Mouse (Mus musculus): ENCODE measurements around the gene Esyt2. TPM values are rescaled to one million over a fixed set of nuclear protein-coding genes. Genes with fewer than 3 reads are reported as not detected.

Esyt2 gene
- polyA plus RNA-seq, 1 experiment, result 34.0 TPM

GRCm38 (mm10) chr12:116348755-116349286, 67.8 kb downstream of the Esyt2 start:
- TF ChIP-seq CTCF (IDR thresholded peaks at IDR 0.05; ENCODE audit: low read depth, low read length), result no peak
- no peak for TF ChIP-seq POLR2A (IDR thresholded peaks at IDR 0.05; ENCODE audit: borderline replicate concordance, low read depth, low read length)
- no peak overlapping the region for H3K4me3 ChIP-seq (ENCODE audit: insufficient read depth, low read length)
- H3K4me1 ChIP-seq (ENCODE audit: control insufficient read depth, insufficient read depth, low read length), result peaks cover 12% of the 10 kb centered on the region
- no peak overlapping the region for H3K27ac ChIP-seq (ENCODE audit: insufficient read depth, low read depth, low read length)

- Histone ChIP-seq H3K4me3 (ENCODE audit: insufficient read depth, low read length) (no peak overlapping the region), H3K27ac (ENCODE audit: insufficient read depth, low read depth, low read length) (no peak overlapping the region), H3K4me1 (ENCODE audit: control insufficient read depth, insufficient read depth, low read length) (peaks cover 12% of the 10 kb centered on the region)
- no peak for TF ChIP-seq POLR2A (IDR thresholded peaks at IDR 0.05; ENCODE audit: borderline replicate concordance, low read depth, low read length)
- no peak for TF ChIP-seq CTCF (IDR thresholded peaks at IDR 0.05; ENCODE audit: low read depth, low read length)
These were observed 68.4 kb downstream of the Esyt2 start for GRCm38 (mm10) chr12:116349376-116349775.

- H3K4me1 ChIP-seq (ENCODE audit: control insufficient read depth, insufficient read depth, low read length), result peaks cover 12% of the 10 kb centered on the region
- TF ChIP-seq POLR2A (IDR thresholded peaks at IDR 0.05; ENCODE audit: borderline replicate concordance, low read depth, low read length) (no peak), CTCF (IDR thresholded peaks at IDR 0.05; ENCODE audit: low read depth, low read length) (no peak)
These were observed 70.0 kb downstream of the Esyt2 start for GRCm38 (mm10) chr12:116351022-116351421.

GRCm38 (mm10) chr12:116352404-116352803, 71.4 kb downstream of the Esyt2 start:
- Histone ChIP-seq H3K4me1 (ENCODE audit: control insufficient read depth, insufficient read depth, low read length) (peaks cover 12% of the 10 kb centered on the region), H3K27ac (ENCODE audit: insufficient read depth, low read depth, low read length) (no peak overlapping the region), H3K4me3 (ENCODE audit: insufficient read depth, low read length) (no peak overlapping the region)
- TF ChIP-seq POLR2A (IDR thresholded peaks at IDR 0.05; ENCODE audit: borderline replicate concordance, low read depth, low read length), result no peak
- TF ChIP-seq CTCF (IDR thresholded peaks at IDR 0.05; ENCODE audit: low read depth, low read length), result no peak

More at GRCm38 (mm10) chr12:116351022-116351421, 70.0 kb downstream of the Esyt2 start:
- H3K27ac ChIP-seq (ENCODE audit: insufficient read depth, low read depth, low read length), result 0 out of 2 replicates have a peak overlapping the region, but pooled peaks have one; percentile 12
- H3K4me3 ChIP-seq (ENCODE audit: insufficient read depth, low read length), result no peak overlapping the region

GRCm38 (mm10) chr12:116354694-116355093, 73.7 kb downstream of the Esyt2 start:
- no peak overlapping the region for H3K4me3 ChIP-seq (ENCODE audit: insufficient read depth, low read length)
- TF ChIP-seq CTCF (IDR thresholded peaks at IDR 0.05; ENCODE audit: low read depth, low read length) (no peak), POLR2A (IDR thresholded peaks at IDR 0.05; ENCODE audit: borderline replicate concordance, low read depth, low read length) (no peak)
- H3K4me1 ChIP-seq (ENCODE audit: control insufficient read depth, insufficient read depth, low read length), result peaks cover 12% of the 10 kb centered on the region
- no peak overlapping the region for H3K27ac ChIP-seq (ENCODE audit: insufficient read depth, low read depth, low read length)

- TF ChIP-seq POLR2A (IDR thresholded peaks at IDR 0.05; ENCODE audit: borderline replicate concordance, low read depth, low read length), result no peak
- no peak for TF ChIP-seq CTCF (IDR thresholded peaks at IDR 0.05; ENCODE audit: low read depth, low read length)
- Histone ChIP-seq H3K4me1 (ENCODE audit: control insufficient read depth, insufficient read depth, low read length) (no peaks in the 10 kb centered on the region), H3K4me3 (ENCODE audit: insufficient read depth, low read length) (no peak overlapping the region), H3K27ac (ENCODE audit: insufficient read depth, low read depth, low read length) (no peak overlapping the region)
These were observed 81.1 kb downstream of the Esyt2 start for GRCm38 (mm10) chr12:116362091-116362490.

GRCm38 (mm10) chr12:116366900-116367299, 85.9 kb downstream of the Esyt2 start:
- no peak for TF ChIP-seq POLR2A (IDR thresholded peaks at IDR 0.05; ENCODE audit: borderline replicate concordance, low read depth, low read length)
- no peak for TF ChIP-seq CTCF (IDR thresholded peaks at IDR 0.05; ENCODE audit: low read depth, low read length)
- Histone ChIP-seq H3K27ac (ENCODE audit: insufficient read depth, low read depth, low read length) (no peak overlapping the region), H3K4me3 (ENCODE audit: insufficient read depth, low read length) (no peak overlapping the region), H3K4me1 (ENCODE audit: control insufficient read depth, insufficient read depth, low read length) (no peaks in the 10 kb centered on the region)

GRCm38 (mm10) chr12:116367346-116367745, 86.3 kb downstream of the Esyt2 start:
- H3K27ac ChIP-seq (ENCODE audit: insufficient read depth, low read depth, low read length), result no peak overlapping the region

GRCm38 (mm10) chr12:116368857-116369256, 87.9 kb downstream of the Esyt2 start:
- Histone ChIP-seq H3K4me1 (ENCODE audit: control insufficient read depth, insufficient read depth, low read length) (no peaks in the 10 kb centered on the region), H3K27ac (ENCODE audit: insufficient read depth, low read depth, low read length) (no peak overlapping the region), H3K4me3 (ENCODE audit: insufficient read depth, low read length) (no peak overlapping the region)
- TF ChIP-seq CTCF (IDR thresholded peaks at IDR 0.05; ENCODE audit: low read depth, low read length) (no peak), POLR2A (IDR thresholded peaks at IDR 0.05; ENCODE audit: borderline replicate concordance, low read depth, low read length) (no peak)

More at GRCm38 (mm10) chr12:116367346-116367745, 86.3 kb downstream of the Esyt2 start:
- H3K4me1 ChIP-seq (ENCODE audit: control insufficient read depth, insufficient read depth, low read length), result no peaks in the 10 kb centered on the region
- TF ChIP-seq POLR2A (IDR thresholded peaks at IDR 0.05; ENCODE audit: borderline replicate concordance, low read depth, low read length) (no peak), CTCF (IDR thresholded peaks at IDR 0.05; ENCODE audit: low read depth, low read length) (no peak)
- H3K4me3 ChIP-seq (ENCODE audit: insufficient read depth, low read length), result no peak overlapping the region

GRCm38 (mm10) chr12:116383101-116383500, 102.1 kb downstream of the Esyt2 start:
- TF ChIP-seq CTCF (IDR thresholded peaks at IDR 0.05; ENCODE audit: low read depth, low read length) (no peak), POLR2A (IDR thresholded peaks at IDR 0.05; ENCODE audit: borderline replicate concordance, low read depth, low read length) (no peak)
- Histone ChIP-seq H3K27ac (ENCODE audit: insufficient read depth, low read depth, low read length) (no peak overlapping the region), H3K4me3 (ENCODE audit: insufficient read depth, low read length) (no peak overlapping the region), H3K4me1 (ENCODE audit: control insufficient read depth, insufficient read depth, low read length) (peaks cover 2% of the 10 kb centered on the region)

Data from bone marrow macrophage, adult 2 months (primary cell).